Mouse (Mus musculus): Measurements from ENCODE around the gene Slc16a14.

DNA sequence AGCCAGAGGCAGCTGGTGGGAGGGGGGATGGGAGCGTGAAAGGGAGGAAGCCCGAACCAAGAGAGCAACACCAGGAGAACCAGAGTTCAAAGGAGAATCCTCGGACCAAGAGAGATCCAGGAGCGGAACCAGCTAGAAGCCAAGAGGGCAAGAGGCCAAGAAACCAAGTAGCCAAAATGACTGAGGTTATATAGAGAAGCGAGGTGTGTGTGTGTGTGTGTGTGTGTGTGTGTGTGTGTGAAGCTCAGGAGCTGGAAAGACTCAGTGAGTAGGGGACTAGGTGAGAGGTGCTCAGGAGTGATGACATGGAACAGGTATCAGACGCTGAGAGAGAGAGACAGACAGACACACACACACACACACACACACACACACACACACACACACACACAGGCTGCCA lies 63.8 kb downstream of the Slc16a14 start:
- TF ChIP-seq CTCF (IDR thresholded peaks at IDR 0.05; ENCODE audit: control insufficient read depth, insufficient read depth, low read length) (no peak), POLR2A (IDR thresholded peaks at IDR 0.05; ENCODE audit: borderline replicate concordance, control insufficient read depth, low read depth, low read length) (no peak)

All from bone marrow, adult 2 months (tissue).